Mouse (Mus musculus) MEL (cell line): ENCODE measurements at regions not wholly inside any gene's neighbourhood (a gene's known extent, or its start where the extent isn't known, plus 50 kb on each side); places are given as distances from the start of the nearest gene placed in this dataset.

Source experiments
- DNase-seq: peaks from one replicate; pipeline ENCODE4 v3.0.0; 2011; ENCODE audit warnings: low read depth, low spot score
- H3K27ac ChIP-seq: 2 replicates; pipeline ENCODE4 v1.5.1; 2012; ENCODE audit warnings: low read depth, mild to moderate bottlenecking, control low read depth, low read length, moderate library complexity; ENCODE audit not compliant: control insufficient read depth
- H3K27me3 ChIP-seq, 2 experiments: fragments of 150-350 bp in 1 of 2; sonication (generic) in 1 of 2; 2 replicates each; pipeline ENCODE4 v1.6.1; 2012; ENCODE audit warnings: low read length in 2 of 2, mild to moderate bottlenecking in 2 of 2, improper control_type of control experiment in 1 of 2, moderate library complexity in 1 of 2; ENCODE audit not compliant: insufficient read depth in 2 of 2, control insufficient read depth in 1 of 2
- H3K36me3 ChIP-seq, 2 experiments: 2 replicates each; pipeline ENCODE4 v1.6.1; 2012 to 2014; ENCODE audit warnings: low read length in 2 of 2, improper control_type of control experiment in 1 of 2, inconsistent platforms in 1 of 2, mild to moderate bottlenecking in 1 of 2; ENCODE audit not compliant: insufficient read depth in 2 of 2, control insufficient read depth in 1 of 2
- H3K4me1 ChIP-seq, 2 experiments: fragments of 150-350 bp in 1 of 2; sonication (generic) in 1 of 2; 2 replicates each; pipeline ENCODE4 v1.6.1; 2012; ENCODE audit warnings: low read length in 2 of 2, improper control_type of control experiment in 1 of 2, mild to moderate bottlenecking in 1 of 2; ENCODE audit not compliant: insufficient read depth in 2 of 2, control insufficient read depth in 1 of 2
- H3K4me3 ChIP-seq, 2 experiments: fragments of 150-350 bp in 1 of 2; sonication (generic) in 1 of 2; 2 replicates each; pipeline ENCODE4 v1.5.1; 2012; ENCODE audit warnings: low read depth in 2 of 2, low read length in 2 of 2, mild to moderate bottlenecking in 2 of 2, moderate library complexity in 2 of 2, control low read depth in 1 of 2, improper control_type of control experiment in 1 of 2; ENCODE audit not compliant: control insufficient read depth in 1 of 2, insufficient read depth in 1 of 2
- H3K79me2 ChIP-seq: 2 replicates; pipeline ENCODE4 v1.6.1; 2012; ENCODE audit warnings: mild to moderate bottlenecking, low read length, moderate library complexity; ENCODE audit not compliant: control insufficient read depth, poor library complexity, insufficient read depth
- H3K9ac ChIP-seq: 2 replicates; pipeline ENCODE4 v1.6.1; 2012; ENCODE audit warnings: low read depth, mild to moderate bottlenecking, control low read depth, low read length, moderate library complexity; ENCODE audit not compliant: control insufficient read depth, poor library complexity, severe bottlenecking
- H3K9me3 ChIP-seq: fragments of 150-350 bp; sonication (generic); replicated peaks from 2 replicates; pipeline ENCODE4 v1.6.1; 2012; ENCODE audit warnings: mild to moderate bottlenecking, low read length, improper control_type of control experiment, moderate library complexity; ENCODE audit not compliant: insufficient read depth
- CHD2 ChIP-seq: IDR thresholded peaks from 2 replicates; pipeline ENCODE4 v1.6.1; 2011; ENCODE audit warnings: low read length, improper control_type of control experiment
- EP300 ChIP-seq, 2 experiments: IDR thresholded peaks; 2 replicates each; pipeline ENCODE4 v1.6.1; 2011; ENCODE audit warnings: improper control_type of control experiment in 2 of 2, low read length in 2 of 2, low read depth in 1 of 2, mild to moderate bottlenecking in 1 of 2
- GATA1 ChIP-seq: IDR thresholded peaks from 2 replicates; pipeline ENCODE4 v1.6.1; 2011; ENCODE audit warnings: low read depth, low read length, improper control_type of control experiment
- HCFC1 ChIP-seq: IDR thresholded peaks from 2 replicates; pipeline ENCODE4 v1.6.1; 2012; ENCODE audit warnings: low read depth, mild to moderate bottlenecking, inconsistent platforms, low read length, improper control_type of control experiment, moderate library complexity
- JUND ChIP-seq: IDR thresholded peaks from 2 replicates; pipeline ENCODE4 v1.6.1; 2011; ENCODE audit warnings: low read depth, mild to moderate bottlenecking, improper control_type of control experiment, low read length
- MYB ChIP-seq: IDR thresholded peaks from 2 replicates; pipeline ENCODE4 v1.6.1; 2011; ENCODE audit warnings: mild to moderate bottlenecking, low read depth, low read length, improper control_type of control experiment
- NELFE ChIP-seq: IDR thresholded peaks from 2 replicates; pipeline ENCODE4 v1.6.1; 2011; ENCODE audit warnings: low read depth, low read length, improper control_type of control experiment
- NRF1 ChIP-seq: IDR thresholded peaks from 2 replicates; pipeline ENCODE4 v1.6.1; 2014; ENCODE audit warnings: low read depth, mild to moderate bottlenecking, inconsistent platforms, low read length, improper control_type of control experiment, moderate library complexity; ENCODE audit not compliant: poor library complexity, insufficient read depth, severe bottlenecking
- POLR2AphosphoS2 ChIP-seq: IDR thresholded peaks from 2 replicates; pipeline ENCODE4 v1.6.1; 2011; ENCODE audit warnings: low read length, improper control_type of control experiment
- RAD21 ChIP-seq: IDR thresholded peaks from 2 replicates; pipeline ENCODE4 v1.6.1; 2011; ENCODE audit warnings: mild to moderate bottlenecking, low read depth, low read length, improper control_type of control experiment
- RCOR1 ChIP-seq: IDR thresholded peaks from 2 replicates; pipeline ENCODE4 v1.6.1; 2012; ENCODE audit warnings: low read depth, mild to moderate bottlenecking, inconsistent platforms, low read length, improper control_type of control experiment
- SIN3A ChIP-seq: IDR thresholded peaks from 2 replicates; pipeline ENCODE4 v1.6.1; 2012; ENCODE audit warnings: low read length, improper control_type of control experiment, inconsistent platforms
- SMC3 ChIP-seq: IDR thresholded peaks from 2 replicates; pipeline ENCODE4 v1.6.1; 2011; ENCODE audit warnings: low read depth, low read length, improper control_type of control experiment
- TAL1 ChIP-seq: IDR thresholded peaks from 2 replicates; pipeline ENCODE4 v1.6.1; 2012; ENCODE audit warnings: mild to moderate bottlenecking, inconsistent platforms, low read length, moderate library complexity, mixed read lengths
- UBTF ChIP-seq: IDR thresholded peaks from 2 replicates; pipeline ENCODE4 v1.6.1; 2012; ENCODE audit warnings: low read depth, mild to moderate bottlenecking, inconsistent platforms, low read length, improper control_type of control experiment, moderate library complexity, borderline replicate concordance; ENCODE audit not compliant: insufficient read depth
- USF1 ChIP-seq: IDR thresholded peaks from 2 replicates; pipeline ENCODE4 v1.6.1; 2014; ENCODE audit warnings: low read depth, mild to moderate bottlenecking, inconsistent platforms, low read length, improper control_type of control experiment, moderate library complexity
- USF2 ChIP-seq, 2 experiments: IDR thresholded peaks; 2 replicates each; pipeline ENCODE4 v1.6.1; 2011 to 2012; ENCODE audit warnings: improper control_type of control experiment in 2 of 2, low read length in 2 of 2, borderline replicate concordance in 1 of 2, inconsistent platforms in 1 of 2, low read depth in 1 of 2, mild to moderate bottlenecking in 1 of 2; ENCODE audit not compliant: insufficient read depth in 1 of 2
- ZC3H11A ChIP-seq: IDR thresholded peaks from 2 replicates; pipeline ENCODE4 v1.6.1; 2012; ENCODE audit warnings: low read depth, mild to moderate bottlenecking, inconsistent platforms, low read length, improper control_type of control experiment
- ZMIZ1 ChIP-seq: IDR thresholded peaks from 2 replicates; pipeline ENCODE4 v1.6.1; 2012; ENCODE audit warnings: low read depth, mild to moderate bottlenecking, inconsistent platforms, low read length, improper control_type of control experiment, moderate library complexity

DNA sequence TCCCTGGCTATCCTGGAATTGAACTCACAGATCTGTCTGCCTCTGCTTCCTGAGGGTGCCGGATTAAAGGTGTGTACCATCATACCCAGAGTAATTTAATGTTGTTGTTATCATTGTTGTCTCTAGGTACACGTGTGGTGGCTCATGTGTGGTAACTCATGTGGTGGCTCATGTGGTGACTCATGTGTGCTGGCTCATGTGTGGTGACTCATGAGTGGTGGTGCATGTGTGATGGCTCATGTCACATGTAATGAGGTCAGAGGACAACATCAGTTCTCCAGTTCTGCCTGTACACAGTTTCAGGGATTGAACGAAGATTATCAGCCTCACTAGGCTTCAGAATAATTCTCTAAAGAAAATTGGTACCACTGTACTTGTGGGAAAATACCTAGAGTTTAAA lies 80.2 kb downstream of the Zfp36l2 start:
- TF ChIP-seq NELFE (0 out of 2 replicates have a peak, but pooled peaks have one; percentile 18), JUND (no peak)
- DNase-seq: peak; percentile 49
- Histone ChIP-seq H3K4me3 (no peak overlapping the region), H3K27me3 (no peaks in the 10 kb centered on the region), H3K9ac (no peak overlapping the region), H3K4me1 (peaks cover 0 to 10% of the 10 kb centered on the region in 2 experiments; a peak in 1 of 4 replicates), H3K27ac (no peak overlapping the region), H3K9me3 (no peaks in the 10 kb centered on the region), H3K36me3 (0 out of 4 replicates have a peak, but pooled peaks cover 0 to 2% of the 10 kb centered on the region in 2 experiments), H3K79me2 (no peaks in the 10 kb centered on the region)

- H3K27ac ChIP-seq: no peak overlapping the region
- no peaks in the 10 kb centered on the region for H3K27me3 ChIP-seq
- no peak overlapping the region for H3K9ac ChIP-seq
- no peaks in the 10 kb centered on the region for H3K79me2 ChIP-seq
- H3K36me3 ChIP-seq: 0 out of 4 replicates have a peak, but pooled peaks cover 0 to 2% of the 10 kb centered on the region in 2 experiments
- no peaks in the 10 kb centered on the region for H3K9me3 ChIP-seq
- H3K4me1 ChIP-seq: peaks cover 0 to 13% of the 10 kb centered on the region in 2 experiments; a peak in 1 of 4 replicates
- DNase-seq: no peak
- TF ChIP-seq USF1 (no peak), UBTF (no peak), MYB (no peak), NRF1 (no peak), RCOR1 (no peak), POLR2AphosphoS2 (no peak), SMC3 (no peak), GATA1 (no peak)
- H3K4me3 ChIP-seq: no peak overlapping the region
Observed at GRCm38 (mm10) chr17:84104242-84104641, 83.5 kb downstream of the Zfp36l2 start.

DNA sequence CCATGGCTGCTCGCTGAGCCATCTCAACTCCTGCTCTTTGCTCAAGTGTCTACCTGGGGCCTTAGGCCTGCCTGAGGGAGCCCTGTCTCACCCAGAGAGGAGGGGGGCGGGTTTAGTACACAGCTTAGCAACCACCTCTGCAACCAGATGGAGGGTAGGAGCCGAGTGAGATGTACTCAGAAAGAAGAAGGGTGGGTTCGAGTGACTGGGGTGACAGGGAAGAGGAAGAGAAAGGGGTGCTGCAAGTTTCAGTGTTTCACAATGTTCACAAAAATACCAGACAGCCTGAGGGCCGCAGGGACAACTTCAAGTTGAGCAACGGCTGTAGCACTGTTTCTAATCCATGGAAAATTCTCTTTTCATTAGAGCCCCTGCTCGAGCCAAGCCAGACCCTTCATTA lies 84.4 kb downstream of the Zfp36l2 start:
- no peaks in the 10 kb centered on the region for H3K9me3 ChIP-seq
- H3K4me1 ChIP-seq: peaks cover 0 to 13% of the 10 kb centered on the region in 2 experiments; a peak in 1 of 4 replicates
- H3K36me3 ChIP-seq: 0 out of 4 replicates have a peak, but pooled peaks cover 0 to 2% of the 10 kb centered on the region in 2 experiments
- no peak overlapping the region for H3K4me3 ChIP-seq
- DNase-seq: no peak
- H3K27ac ChIP-seq: no peak overlapping the region
- no peaks in the 10 kb centered on the region for H3K79me2 ChIP-seq
- TF ChIP-seq TAL1 (no peak), HCFC1 (no peak), SIN3A (no peak), MYB (no peak), RCOR1 (no peak), EP300 (IDR thresholded peaks at IDR 0.05; ENCODE audit: low read depth in 1 of 2, low read length in 2 of 2) (no peak), USF2 (IDR thresholded peaks at IDR 0.05; ENCODE audit: borderline replicate concordance in 1 of 2, insufficient read depth in 1 of 2, low read depth in 1 of 2, low read length in 2 of 2) (no peak), RAD21 (no peak), ZC3H11A (no peak), ZMIZ1 (no peak), CHD2 (no peak)
- H3K27me3 ChIP-seq: no peaks in the 10 kb centered on the region
- no peak overlapping the region for H3K9ac ChIP-seq
